27 mouse cellular contexts compared by ENCODE assay signal in the genomic region with DNA sequence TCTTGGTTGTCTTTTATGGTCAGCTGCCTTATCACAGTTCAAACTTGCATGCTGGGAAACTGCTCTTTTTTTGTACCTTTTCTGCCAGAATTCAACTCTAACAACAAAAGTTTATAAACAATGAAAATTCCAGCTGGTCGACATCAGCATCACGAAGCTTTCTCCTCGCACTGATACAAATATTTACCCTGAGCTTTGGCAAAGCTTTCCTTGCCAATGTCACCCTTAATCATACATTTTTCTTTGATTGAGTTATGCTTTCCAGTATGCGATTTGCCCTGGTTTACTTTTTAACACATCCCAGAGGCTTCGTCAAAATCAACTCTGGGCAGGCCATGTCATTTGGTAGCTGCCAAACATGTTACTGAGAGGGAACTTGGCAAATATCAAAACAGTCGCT.
DNase-seq lines count a peak whose midpoint lies in the region; ATAC-seq and TF ChIP-seq lines count a peak whose summit lies in the region.
"Had no signal": no experiment of that assay in that cellular context is flagged by ENCODE, and none has a peak within 500 bp of the region (broad histone marks: within the 10 kb centered on the region; RNA-seq: fewer than 3 reads in every experiment).

No protein-coding gene starts in this region.

- H3K27ac ChIP-seq in embryonic facial prominence, embryonic 14.5 days (replicated peaks; ENCODE audit: low read depth, low read length): no peak overlapping the region
- H3K27ac ChIP-seq in embryonic facial prominence, embryonic 10.5 days (replicated peaks): no peak overlapping the region
- peak overlapping the region; percentile 13; the same call in 1 of the 2 replicates for H3K27ac ChIP-seq in stomach, embryonic 16.5 days (ENCODE audit: low read length)
- no peak overlapping the region for H3K27ac ChIP-seq in stomach, postnatal 0 days (replicated peaks)
- H3K27ac ChIP-seq: heart, embryonic 13.5 days; hindbrain, embryonic 10.5 days; hindbrain, embryonic 15.5 days; kidney, embryonic 15.5 days; layer of hippocampus, adult 2 months; left cerebral cortex, adult 2 months; liver, embryonic 13.5 days; midbrain, embryonic 12.5 days; neural tube, embryonic 13.5 days had no signal

- no peak overlapping the region for H3K4me2 ChIP-seq in embryonic facial prominence, embryonic 14.5 days (ENCODE audit: low read depth, low read length)
- H3K4me2 ChIP-seq in stomach, embryonic 16.5 days (ENCODE audit: low read depth, low read length): no peak overlapping the region
- H3K4me2 ChIP-seq in stomach, postnatal 0 days (replicated peaks; ENCODE audit: low read depth): no peak overlapping the region
- H3K4me2 ChIP-seq: heart, embryonic 13.5 days; hindbrain, embryonic 15.5 days; kidney, embryonic 15.5 days; liver, embryonic 13.5 days; midbrain, embryonic 12.5 days; neural tube, embryonic 13.5 days had no signal

- TF ChIP-seq CTCF in stomach, postnatal 0 days (IDR thresholded peaks at IDR 0.05; ENCODE audit: low read depth): no peak

- WGBS in embryonic facial prominence, embryonic 14.5 days: 49% methylated on average over 6 of the region's 6 CpGs
- 76% methylated on average over 6 of the region's 6 CpGs for WGBS in embryonic facial prominence, embryonic 10.5 days
- WGBS in stomach, embryonic 16.5 days: 19% methylated on average over 6 of the region's 6 CpGs
- 17% methylated on average over 6 of the region's 6 CpGs for WGBS in stomach, postnatal 0 days

- TF ChIP-seq EP300 in stomach, postnatal 0 days (optimal IDR thresholded peaks at IDR 0.05): no peak

- no peak for ATAC-seq in embryonic facial prominence, embryonic 14.5 days (ENCODE audit: low read depth)
- ATAC-seq in stomach, embryonic 16.5 days (ENCODE audit: insufficient read depth, low FRiP score): no peak
- no peak for ATAC-seq in stomach, postnatal 0 days (ENCODE audit: low FRiP score, low TSS enrichment)
- ATAC-seq: forebrain, embryonic 14.5 days had no signal

- peak; percentile 50 for DNase-seq in embryonic facial prominence, embryonic 14.5 days (ENCODE audit: low spot score)
- no peak for DNase-seq in embryonic facial prominence, embryonic 10.5 days (ENCODE audit: low spot score)
- DNase-seq in stomach, postnatal 0 days (ENCODE audit: low spot score): no peak
- peak; percentile 25 for DNase-seq in lung, postnatal 14 days
- DNase-seq in left cerebral cortex, adult 8-10 months (ENCODE audit: low spot score in 2 of 2): no peak
- no peak for DNase-seq in layer of hippocampus, adult 18-20 months (ENCODE audit: low spot score in 2 of 2)
- DNase-seq: adrenal gland, postnatal 25 days; cerebellum, adult 11-12 months; cerebellum, postnatal 10 days; gastrocnemius, postnatal 36 days; kidney, adult 18-20 months; kidney, postnatal 25 days; left cerebral cortex, postnatal 4 days; liver, embryonic 13.5 days; thymus, postnatal 14 days had no signal

- H3K9me3 ChIP-seq in embryonic facial prominence, embryonic 14.5 days (ENCODE audit: control insufficient read depth, low read length): no peaks in the 10 kb centered on the region
- H3K9me3 ChIP-seq in embryonic facial prominence, embryonic 10.5 days: no peaks in the 10 kb centered on the region
- H3K9me3 ChIP-seq in stomach, embryonic 16.5 days (replicated peaks; ENCODE audit: control insufficient read depth, low read length): no peaks in the 10 kb centered on the region
- no peaks in the 10 kb centered on the region for H3K9me3 ChIP-seq in stomach, postnatal 0 days (ENCODE audit: control insufficient read depth, low read length)
- H3K9me3 ChIP-seq: G1E; heart, embryonic 13.5 days; hindbrain, embryonic 10.5 days; hindbrain, embryonic 15.5 days; kidney, embryonic 15.5 days; liver, embryonic 13.5 days; megakaryocyte, embryonic 14.5 days; midbrain, embryonic 12.5 days; neural tube, embryonic 13.5 days had no signal

- H3K36me3 ChIP-seq in embryonic facial prominence, embryonic 14.5 days (ENCODE audit: control insufficient read depth, insufficient read depth, low read length): no peaks in the 10 kb centered on the region
- H3K36me3 ChIP-seq in embryonic facial prominence, embryonic 10.5 days (replicated peaks): no peaks in the 10 kb centered on the region
- no peaks in the 10 kb centered on the region for H3K36me3 ChIP-seq in stomach, embryonic 16.5 days (ENCODE audit: control insufficient read depth, insufficient read depth, low read length)
- no peaks in the 10 kb centered on the region for H3K36me3 ChIP-seq in stomach, postnatal 0 days (ENCODE audit: control insufficient read depth, insufficient read depth, low read length)
- H3K36me3 ChIP-seq: G1E; heart, embryonic 13.5 days; hindbrain, embryonic 10.5 days; hindbrain, embryonic 15.5 days; kidney, embryonic 15.5 days; liver, embryonic 13.5 days; midbrain, embryonic 12.5 days; neural tube, embryonic 13.5 days had no signal

- no peaks in the 10 kb centered on the region for H3K27me3 ChIP-seq in embryonic facial prominence, embryonic 14.5 days (replicated peaks; ENCODE audit: control insufficient read depth, insufficient read depth, low read length)
- no peaks in the 10 kb centered on the region; the same call in 1 of the 2 replicates for H3K27me3 ChIP-seq in embryonic facial prominence, embryonic 10.5 days (replicated peaks; ENCODE audit: low read depth, poor library complexity, severe bottlenecking)
- no peaks in the 10 kb centered on the region for H3K27me3 ChIP-seq in stomach, embryonic 16.5 days (ENCODE audit: control insufficient read depth, insufficient read depth, low read length)
- H3K27me3 ChIP-seq in stomach, postnatal 0 days (ENCODE audit: control insufficient read depth, insufficient read depth, low read length): no peaks in the 10 kb centered on the region
- H3K27me3 ChIP-seq: heart, embryonic 13.5 days; hindbrain, embryonic 15.5 days; kidney, embryonic 15.5 days; liver, embryonic 13.5 days; midbrain, embryonic 12.5 days; neural tube, embryonic 13.5 days had no signal

- H3K9ac ChIP-seq in embryonic facial prominence, embryonic 14.5 days (ENCODE audit: low read depth, low read length): no peak overlapping the region
- H3K9ac ChIP-seq in stomach, embryonic 16.5 days (ENCODE audit: low read length): no peak overlapping the region
- H3K9ac ChIP-seq in stomach, postnatal 0 days (ENCODE audit: low read length): no peak overlapping the region
- H3K9ac ChIP-seq: heart, embryonic 13.5 days; hindbrain, embryonic 15.5 days; kidney, embryonic 15.5 days; liver, embryonic 13.5 days; midbrain, embryonic 12.5 days; neural tube, embryonic 13.5 days had no signal

- no peak overlapping the region for H3K4me3 ChIP-seq in embryonic facial prominence, embryonic 14.5 days (ENCODE audit: low read depth, low read length)
- H3K4me3 ChIP-seq in embryonic facial prominence, embryonic 10.5 days: no peak overlapping the region
- no peak overlapping the region for H3K4me3 ChIP-seq in stomach, embryonic 16.5 days (replicated peaks; ENCODE audit: low read length)
- no peak overlapping the region for H3K4me3 ChIP-seq in stomach, postnatal 0 days (ENCODE audit: low read depth, low read length)
- H3K4me3 ChIP-seq: heart, embryonic 13.5 days; hindbrain, embryonic 10.5 days; hindbrain, embryonic 15.5 days; kidney, embryonic 15.5 days; layer of hippocampus, adult 2 months; left cerebral cortex, adult 2 months; liver, embryonic 13.5 days; megakaryocyte, embryonic 14.5 days; midbrain, embryonic 12.5 days; neural tube, embryonic 13.5 days had no signal

- H3K4me1 ChIP-seq in embryonic facial prominence, embryonic 14.5 days (ENCODE audit: control insufficient read depth, insufficient read depth, low read length): 0 out of 2 replicates have a peak, but pooled peaks cover under 1% of the 10 kb centered on the region
- H3K4me1 ChIP-seq in embryonic facial prominence, embryonic 10.5 days: no peaks in the 10 kb centered on the region
- H3K4me1 ChIP-seq in stomach, embryonic 16.5 days (ENCODE audit: control insufficient read depth, insufficient read depth, low read length): no peaks in the 10 kb centered on the region
- no peaks in the 10 kb centered on the region for H3K4me1 ChIP-seq in stomach, postnatal 0 days (replicated peaks; ENCODE audit: control insufficient read depth, insufficient read depth)
- H3K4me1 ChIP-seq: heart, embryonic 13.5 days; hindbrain, embryonic 10.5 days; hindbrain, embryonic 15.5 days; kidney, embryonic 15.5 days; liver, embryonic 13.5 days; megakaryocyte, embryonic 14.5 days; midbrain, embryonic 12.5 days; neural tube, embryonic 13.5 days had no signal

Comparison
In these comparisons a context has a peak if more than half of its experiments do, and no peak if none do; other contexts are left out.
1. DNase-seq: peak in embryonic facial prominence, embryonic 14.5 days (single experiment) and lung, postnatal 14 days (single experiment); none in embryonic facial prominence, embryonic 10.5 days (single experiment), stomach, postnatal 0 days (single experiment), left cerebral cortex, adult 8-10 months (0 of 2) and layer of hippocampus, adult 18-20 months (0 of 2).